Mouse (Mus musculus): ENCODE measurements around the gene Cldn13.

Cldn13 gene

DNA sequence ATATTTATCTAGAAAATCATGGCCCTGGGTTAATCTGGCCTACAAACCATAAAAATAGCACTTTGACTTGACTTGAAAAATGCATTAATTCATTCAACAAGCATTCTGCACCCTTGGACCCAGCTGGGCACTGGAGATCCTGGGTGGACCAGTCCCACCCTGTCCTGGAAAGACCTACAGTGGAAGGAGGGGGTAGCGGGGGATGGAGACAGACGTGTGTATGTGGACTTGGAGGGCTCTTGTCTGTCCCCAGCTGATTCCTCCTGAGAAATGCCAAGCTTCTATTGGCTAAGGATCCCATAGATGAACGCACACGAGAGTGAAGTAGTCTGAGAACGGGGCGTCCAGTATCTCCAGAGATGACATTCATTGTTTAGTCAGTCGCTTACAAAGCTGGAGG, 26.8 kb downstream of the Cldn13 start:
- DNase-seq, result no peak

- no peak for DNase-seq
Measured at GRCm38 (mm10) chr5:134887447-134888335, 27.6 kb downstream of the Cldn13 start.

DNA sequence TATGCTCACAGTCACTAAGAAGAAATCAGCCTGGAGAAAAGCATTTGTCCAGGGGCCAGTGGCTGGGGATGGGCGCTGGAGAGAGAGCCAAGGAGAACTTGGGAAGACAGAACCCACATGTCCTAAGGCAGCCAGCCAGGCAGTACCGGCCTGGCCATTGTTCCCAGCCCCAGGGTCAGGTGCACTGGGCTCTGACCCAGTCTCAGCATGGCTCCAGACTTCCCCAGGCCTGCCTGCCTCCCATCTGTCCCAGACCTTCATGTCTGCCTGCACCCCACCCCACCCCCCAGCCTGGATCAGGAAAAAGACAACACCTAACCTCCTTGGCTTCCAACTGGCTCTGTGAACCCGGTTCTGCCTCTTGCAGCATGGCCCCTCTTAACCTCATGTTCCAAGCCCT, 32.2 kb downstream of the Cldn13 start:
- no peak for DNase-seq

GRCm38 (mm10) chr5:134876801-134877200, 38.5 kb downstream of the Cldn13 start:
- no peak for DNase-seq

DNA sequence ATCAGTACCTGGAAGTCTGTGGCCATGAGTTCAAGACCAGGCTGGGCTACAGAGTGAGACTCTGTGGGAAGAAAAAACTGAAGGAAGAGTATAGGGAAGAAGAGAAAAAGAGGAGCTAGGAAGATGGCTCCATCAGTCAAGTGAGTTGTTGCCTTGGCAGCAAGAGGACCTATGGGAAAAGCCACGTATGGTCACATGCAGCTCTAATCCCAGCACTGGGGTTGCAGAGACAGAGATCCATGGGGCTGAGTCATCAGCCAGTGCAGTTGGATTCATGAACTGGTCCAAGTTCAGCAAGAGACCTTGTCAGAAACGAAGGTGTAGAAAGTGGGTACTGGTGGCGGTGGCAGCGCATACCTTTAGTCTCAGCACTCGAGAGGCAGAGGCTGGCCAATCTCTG, 40.1 kb downstream of the Cldn13 start:
- DNase-seq, result no peak

DNA sequence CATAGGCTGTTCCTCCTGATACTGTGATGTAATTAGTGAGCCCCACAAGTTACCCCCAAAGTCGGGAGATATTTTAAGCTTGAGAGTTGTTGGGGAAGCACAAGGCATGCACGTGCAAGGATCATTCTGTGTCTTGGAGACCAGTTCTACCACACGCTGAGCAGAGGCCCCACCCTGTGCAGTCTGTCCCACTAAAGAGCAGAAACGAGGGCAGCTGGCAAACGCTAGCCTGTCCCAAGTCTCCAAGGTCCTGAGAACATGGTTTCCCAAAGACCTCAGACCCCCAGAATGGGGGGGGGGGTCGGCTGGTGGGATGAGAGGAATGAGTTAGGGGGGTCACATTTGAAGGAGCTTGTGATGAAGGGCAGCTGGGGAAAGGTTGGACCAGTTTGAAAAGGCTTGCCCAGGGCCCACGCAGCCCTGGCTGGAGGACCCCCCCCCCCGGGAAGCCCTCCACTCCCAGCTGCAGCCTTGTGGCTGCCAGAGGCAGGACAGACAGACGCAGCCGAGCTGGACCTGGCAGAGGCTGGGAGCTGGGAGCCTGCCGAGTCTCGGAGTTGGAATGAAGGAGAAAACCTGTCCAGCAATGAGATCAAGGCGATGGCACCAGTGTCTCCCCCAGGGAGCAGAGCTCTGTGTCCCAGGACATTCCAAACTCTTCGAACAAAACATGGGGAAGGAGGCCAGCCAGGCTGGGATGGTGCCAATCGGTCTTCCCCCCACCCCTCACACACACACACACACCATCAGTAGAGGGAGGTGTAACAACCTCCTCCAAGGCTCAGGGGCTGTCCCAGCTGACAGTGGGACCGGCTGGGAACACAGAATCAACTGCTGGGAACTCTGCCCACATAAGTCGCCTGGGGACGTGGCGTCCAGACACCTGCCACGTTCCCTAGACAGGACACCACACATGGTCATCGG, 41.1 kb downstream of the Cldn13 start:
- DNase-seq, result no peak

GRCm38 (mm10) chr5:134873034-134873433, 42.3 kb downstream of the Cldn13 start:
- no peak for DNase-seq

DNA sequence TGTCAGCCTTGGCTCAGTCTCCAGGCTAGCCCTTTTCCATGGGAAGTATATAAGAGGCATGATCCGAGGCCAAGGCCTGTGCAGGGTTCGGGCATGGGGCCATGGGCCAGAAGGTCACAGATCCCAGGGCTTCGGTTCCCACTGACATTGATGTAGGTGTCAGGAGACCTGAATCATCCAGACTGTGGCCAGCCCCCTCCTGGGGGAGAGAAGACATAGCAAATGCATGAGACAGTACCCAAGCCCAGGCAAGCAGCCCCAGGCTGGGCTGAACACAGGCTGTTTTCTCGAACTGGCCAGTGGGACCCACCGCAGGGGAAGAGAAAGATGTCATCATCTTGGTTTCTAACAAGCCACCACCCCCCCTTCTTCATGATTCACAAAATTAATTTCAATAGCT, 42.7 kb downstream of the Cldn13 start:
- no peak for DNase-seq

GRCm38 (mm10) chr5:134868506-134868905, 46.8 kb downstream of the Cldn13 start:
- no peak for DNase-seq

GRCm38 (mm10) chr5:134867320-134868144, 47.8 kb downstream of the Cldn13 start:
- DNase-seq, result no peak

- peak; percentile 34 for DNase-seq
Measured at GRCm38 (mm10) chr5:134865158-134865557, 50.2 kb downstream of the Cldn13 start.
